Mouse (Mus musculus) lung, adult 2 months (tissue): ENCODE results near the gene Mrc2. TPM values are rescaled to one million over a fixed set of nuclear protein-coding genes. Genes with fewer than 3 reads are reported as not detected.

Experiments used
- DNase-seq: peaks from one replicate; pipeline ENCODE4 v3.0.0; 2022
- H3K4me1 ChIP-seq: fragments of 200-500 bp; 2 replicates; pipeline ENCODE4 v1.6.1; 2011; ENCODE audit warnings: low read length; ENCODE audit not compliant: control insufficient read depth, insufficient read depth
- H3K4me3 ChIP-seq: fragments of 200-500 bp; replicated peaks from 2 replicates; pipeline ENCODE3; 2011; ENCODE audit warnings: low read depth, mild to moderate bottlenecking, control low read depth, low read length; ENCODE audit errors: extremely low read depth
- CTCF ChIP-seq: fragments of 200-500 bp; IDR thresholded peaks from 2 replicates; pipeline ENCODE4 v1.5.1; 2011; ENCODE audit warnings: mild to moderate bottlenecking, low read length, control low read depth; ENCODE audit not compliant: insufficient read depth
- POLR2A ChIP-seq: fragments of 200-500 bp; IDR thresholded peaks from 2 replicates; pipeline ENCODE4 v1.6.1; 2011; ENCODE audit warnings: low read depth, mild to moderate bottlenecking, control low read depth, low read length, borderline replicate concordance; ENCODE audit errors: extremely low read depth
- WGBS: fragments of 180-500 bp; shearing (Covaris S2); methylation state at CpG from one replicate; pipeline ENCODE4 v1.1.7; 2018; 5-methylcytosine and 5-hydroxymethylcytosine counted together
- polyA plus RNA-seq: library from polyadenylated mRNA; depleted of rRNA; stranded (reverse); fragments of >200 nt; gene quantifications from 2 replicates; pipeline ENCODE4 v1.2.3, GENCODE M21; 2012

The Mrc2 gene
- polyA plus RNA-seq, 1 experiment = 91.8 TPM

GRCm38 (mm10) chr11:105281291-105281690, 11.2 kb upstream of the Mrc2 start:
- no peak for TF ChIP-seq POLR2A
- no peak for TF ChIP-seq CTCF
- no peak overlapping the region for H3K4me3 ChIP-seq
- 68% methylated on average over 7 of the region's 7 CpGs for WGBS
- DNase-seq = no peak
- H3K4me1 ChIP-seq = peaks cover 14% of the 10 kb centered on the region

- DNase-seq = no peak
- TF ChIP-seq POLR2A (no peak), CTCF (no peak)
- H3K4me1 ChIP-seq = peaks cover 14% of the 10 kb centered on the region
- WGBS = 81% methylated on average over 12 of the region's 12 CpGs
- H3K4me3 ChIP-seq = no peak overlapping the region
Observed at GRCm38 (mm10) chr11:105281763-105282459, 10.5 kb upstream of the Mrc2 start.

GRCm38 (mm10) chr11:105282460-105282859, 10.0 kb upstream of the Mrc2 start:
- 41% methylated on average over 2 of the region's 2 CpGs for WGBS
- peaks cover 14% of the 10 kb centered on the region for H3K4me1 ChIP-seq
- no peak for DNase-seq

GRCm38 (mm10) chr11:105283016-105283415, 9.4 kb upstream of the Mrc2 start:
- no peak for DNase-seq
- WGBS = 81% methylated on average over 9 of the region's 9 CpGs

More at GRCm38 (mm10) chr11:105282460-105282859, 10.0 kb upstream of the Mrc2 start:
- TF ChIP-seq CTCF (no peak), POLR2A (no peak)
- no peak overlapping the region for H3K4me3 ChIP-seq

GRCm38 (mm10) chr11:105285720-105286119, 6.7 kb upstream of the Mrc2 start:
- TF ChIP-seq CTCF (no peak), POLR2A (no peak)
- Histone ChIP-seq H3K4me1 (peaks cover 18% of the 10 kb centered on the region), H3K4me3 (no peak overlapping the region)
- WGBS = 51% methylated on average over 3 of the region's 3 CpGs
- DNase-seq = no peak

More at GRCm38 (mm10) chr11:105283016-105283415, 9.4 kb upstream of the Mrc2 start:
- no peak for TF ChIP-seq POLR2A
- no peak for TF ChIP-seq CTCF
- peaks cover 14% of the 10 kb centered on the region for H3K4me1 ChIP-seq
- no peak overlapping the region for H3K4me3 ChIP-seq

GRCm38 (mm10) chr11:105289403-105289802, 3.0 kb upstream of the Mrc2 start:
- 49% methylated on average over 3 of the region's 3 CpGs for WGBS
- Histone ChIP-seq H3K4me1 (peaks cover 16% of the 10 kb centered on the region), H3K4me3 (no peak overlapping the region)
- TF ChIP-seq CTCF (no peak), POLR2A (no peak)
- no peak for DNase-seq

GRCm38 (mm10) chr11:105291681-105292123, 741 bp upstream of the Mrc2 start:
- no peak for TF ChIP-seq POLR2A
- no peak for TF ChIP-seq CTCF
- 13% methylated on average over 10 of the region's 10 CpGs for WGBS
- Histone ChIP-seq H3K4me1 (peaks cover 11% of the 10 kb centered on the region), H3K4me3 (no peak overlapping the region)
- peak; percentile 37 for DNase-seq

GRCm38 (mm10) chr11:105293101-105293581, 698 bp downstream of the Mrc2 start:
- no peak for TF ChIP-seq POLR2A
- TF ChIP-seq CTCF = no peak
- Histone ChIP-seq H3K4me1 (peaks cover 11% of the 10 kb centered on the region), H3K4me3 (peak overlapping the region; percentile 83)
- peak; percentile 47 for DNase-seq
- WGBS = 12% methylated on average over 24 of the region's 26 CpGs

- no peak for TF ChIP-seq POLR2A
- TF ChIP-seq CTCF = no peak
- peak overlapping the region; percentile 6 for H3K4me3 ChIP-seq
- WGBS = 41% methylated on average over 9 of the region's 9 CpGs
- no peak for DNase-seq
- peaks cover 9% of the 10 kb centered on the region for H3K4me1 ChIP-seq
Observed at GRCm38 (mm10) chr11:105293901-105294494, 1.6 kb downstream of the Mrc2 start.

- no peak for DNase-seq
- peaks cover 7% of the 10 kb centered on the region for H3K4me1 ChIP-seq
- 67% methylated on average over 10 of the region's 10 CpGs for WGBS
- TF ChIP-seq POLR2A (no peak), CTCF (no peak)
- no peak overlapping the region for H3K4me3 ChIP-seq
Observed at GRCm38 (mm10) chr11:105296084-105296483, 3.6 kb downstream of the Mrc2 start.
